Mouse (Mus musculus): ENCODE results near the gene Arhgdig. TPM values are rescaled to one million over a fixed set of nuclear protein-coding genes. Genes with fewer than 3 reads are reported as not detected.

Gene Arhgdig
- polyA plus RNA-seq (2017; shearing (Covaris generic)) = not detected

DNA sequence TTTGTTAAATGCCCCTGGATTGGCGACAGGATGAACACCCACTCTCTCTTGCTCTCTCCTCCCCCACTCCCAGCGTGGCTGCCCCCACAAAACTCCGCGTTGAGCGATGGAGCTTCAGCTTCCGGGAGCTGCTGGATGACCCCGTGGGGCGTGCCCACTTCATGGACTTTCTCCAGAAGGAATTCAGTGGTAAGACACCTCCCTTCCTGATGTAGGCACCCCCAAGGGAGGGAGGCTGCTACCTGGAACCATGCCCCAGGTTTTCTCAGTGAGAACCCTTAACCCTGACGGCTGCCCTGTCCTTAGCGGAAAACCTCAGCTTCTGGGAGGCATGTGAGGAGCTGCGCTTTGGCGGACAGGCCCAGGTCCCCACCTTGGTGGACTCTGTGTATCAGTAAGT is at the start of gene Arhgdig:
Arhgdig (minus strand) TSS at position 101 of the 400 bp plus-strand sequence.

DNA sequence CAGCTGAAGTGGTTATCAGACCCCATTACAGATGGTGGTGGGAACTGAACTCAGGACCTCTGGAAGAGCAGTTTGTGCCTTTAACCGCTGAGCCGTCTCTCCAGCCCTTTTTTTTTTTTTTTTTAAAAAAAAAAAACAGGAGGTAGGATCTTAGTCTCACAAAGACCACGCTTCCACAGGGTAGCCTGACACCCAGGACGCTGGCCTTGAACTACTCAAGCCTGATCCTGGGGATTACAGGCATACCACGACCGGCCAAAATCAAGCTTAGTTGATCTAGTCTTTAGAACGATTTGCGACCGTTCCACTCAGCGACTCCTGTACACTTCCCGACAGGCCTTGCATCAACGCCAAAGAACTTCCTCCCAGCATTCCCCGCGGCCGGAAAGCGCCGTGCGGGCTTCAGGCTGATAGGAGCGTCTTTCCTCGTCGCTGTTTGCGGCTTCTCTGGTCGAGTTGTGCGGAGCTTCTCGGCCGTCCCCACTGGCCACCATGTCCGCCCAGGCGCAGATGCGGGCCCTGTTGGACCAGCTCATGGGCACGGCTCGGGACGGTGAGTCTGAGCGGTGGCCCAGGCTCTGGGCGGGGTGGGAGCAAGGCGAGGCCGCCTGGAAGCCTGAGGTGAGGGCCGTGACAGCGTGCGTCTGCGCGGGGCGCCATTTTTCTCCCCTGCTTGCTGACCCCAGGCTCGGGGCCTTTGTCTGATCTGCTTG is 45.1 kb upstream of the Arhgdig start, which contains the start of gene Luc7l:
Luc7l (plus strand) TSS at position 358 of the 713 bp plus-strand sequence.

DNA sequence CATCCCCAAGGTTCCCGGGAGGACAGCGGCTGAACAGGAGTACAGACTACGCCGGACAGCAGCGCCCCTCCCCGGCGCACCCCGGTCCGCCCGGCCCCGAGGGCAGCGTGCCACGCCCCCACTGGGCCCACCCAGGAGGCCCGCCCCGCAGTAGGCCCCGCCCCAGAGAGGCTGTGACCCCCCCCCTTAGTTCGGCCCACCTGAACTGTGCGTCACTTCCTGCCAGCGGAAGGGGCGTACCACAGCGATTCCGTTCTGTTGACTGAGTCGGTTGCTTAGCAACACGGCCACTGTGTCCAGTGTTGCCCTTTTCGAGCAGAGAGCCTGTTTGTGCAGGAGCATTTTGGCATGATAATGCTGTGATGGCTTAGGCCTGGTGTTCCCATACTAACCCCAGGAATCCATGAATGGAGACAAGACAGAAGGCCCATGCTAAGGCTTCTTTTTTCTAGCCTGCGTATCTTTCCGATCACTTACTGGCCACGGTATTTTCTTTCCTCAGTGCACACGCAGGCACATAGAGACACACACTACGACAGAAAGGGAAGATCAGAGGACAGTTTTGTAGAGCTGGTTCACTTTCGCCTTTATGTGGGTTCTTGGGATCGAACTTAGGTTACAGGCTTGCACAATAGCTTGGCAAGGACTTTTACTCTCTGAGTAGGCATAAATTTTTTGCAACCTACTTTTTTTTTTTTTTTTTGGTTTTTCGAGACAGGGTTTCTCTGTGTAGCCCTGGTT is 36.7 kb upstream of the Arhgdig start, which contains the start of gene Fam234a:
Fam234a (minus strand) TSS at position 142 of the 741 bp plus-strand sequence.

DNA sequence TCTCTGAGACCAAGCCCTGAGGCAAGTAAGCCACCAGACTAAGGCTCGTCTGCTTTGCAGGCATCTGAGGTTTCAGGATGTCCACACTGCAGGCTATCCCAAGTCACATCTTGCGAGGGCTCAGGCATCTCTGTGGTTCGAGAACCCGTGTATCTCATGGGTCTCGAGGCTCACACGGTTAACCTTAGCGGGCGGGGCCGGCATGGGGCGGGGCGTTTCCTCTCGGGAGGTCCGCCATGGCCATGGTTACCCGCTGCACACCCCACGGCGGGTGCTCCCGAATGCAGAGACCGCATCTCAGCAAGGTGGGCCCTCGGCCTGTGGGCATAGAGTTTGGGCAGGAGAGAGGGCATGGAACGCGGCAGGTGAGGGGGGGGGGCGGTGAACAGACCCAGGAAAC is 4.8 kb downstream of the Arhgdig start, which contains the start of gene Rgs11:
Rgs11 (plus strand) TSS at position 215 of the 400 bp plus-strand sequence.

DNA sequence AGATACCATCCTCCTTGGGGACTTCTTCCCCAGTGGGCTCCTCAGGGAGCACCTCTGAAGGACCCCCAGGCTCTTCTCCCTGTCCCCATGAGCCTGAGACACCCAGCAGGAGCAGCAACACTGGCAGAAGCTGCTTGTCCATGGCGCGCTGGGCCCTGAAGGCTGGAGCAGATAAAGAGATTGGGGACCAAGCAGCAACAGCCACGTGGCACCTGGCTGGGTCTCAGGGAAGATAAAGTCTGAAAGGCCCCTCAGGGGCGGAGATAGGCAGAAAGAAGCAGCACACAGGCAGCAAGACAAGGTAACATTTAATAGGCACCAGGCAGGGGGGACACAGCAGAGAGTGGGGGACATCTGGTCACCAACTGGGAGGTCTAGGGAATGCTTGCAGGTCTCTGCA is 8.7 kb downstream of the Arhgdig start, which contains the start of gene Pdia2:
Pdia2 (minus strand) TSS at position 196 of the 400 bp plus-strand sequence.

Other genes with a start within 250 kb of the Arhgdig start
- 27.9 TPM for gene Capn15, start 222.0 kb downstream of the Arhgdig start, polyA plus RNA-seq (2017; shearing (Covaris generic))
- 2.0 TPM for gene Rab11fip3, start 138.2 kb downstream of the Arhgdig start, polyA plus RNA-seq (2017; shearing (Covaris generic))
- gene Decr2, start 117.4 kb downstream of the Arhgdig start, polyA plus RNA-seq (2017; shearing (Covaris generic)) = 37.0 TPM
- 1.2 TPM for gene Nme4, start 112.2 kb downstream of the Arhgdig start, polyA plus RNA-seq (2017; shearing (Covaris generic))
- 6.5 TPM for gene Tmem8, start 94.5 kb downstream of the Arhgdig start, polyA plus RNA-seq (2017; shearing (Covaris generic))
- 88.5 TPM for gene Mrpl28, start 84.3 kb downstream of the Arhgdig start, polyA plus RNA-seq (2017; shearing (Covaris generic))
- gene Axin1, start 69.1 kb downstream of the Arhgdig start, polyA plus RNA-seq (2017; shearing (Covaris generic)) = 6.9 TPM
- gene Pdia2, start 8.7 kb downstream of the Arhgdig start, polyA plus RNA-seq (2017; shearing (Covaris generic)) = 0.17 TPM
- gene Rgs11, start 4.8 kb downstream of the Arhgdig start, polyA plus RNA-seq (2017; shearing (Covaris generic)) = 12.0 TPM
- 33.4 TPM for gene Fam234a, start 36.5 kb upstream of the Arhgdig start, polyA plus RNA-seq (2017; shearing (Covaris generic))
- gene Luc7l, start 45.1 kb upstream of the Arhgdig start, polyA plus RNA-seq (2017; shearing (Covaris generic)) = 115 TPM
- 0.09 TPM for gene Neurl1b, start 207.0 kb upstream of the Arhgdig start, polyA plus RNA-seq (2017; shearing (Covaris generic))

Measured in inflammation-experienced regulatory T-cells, adult 16 weeks (primary cell).